Mouse (Mus musculus) embryonic facial prominence, embryonic 14.5 days (tissue): ENCODE measurements at regions not wholly inside any gene's neighbourhood (a gene's known extent, or its start where the extent isn't known, plus 50 kb on each side); places are given as distances from the start of the nearest gene placed in this dataset.
"Not testable (repeated sequence)": the region's sequence is repeated elsewhere in the genome, so short reads cannot be mapped to it uniquely, and the experiment has no call there.

Experiments
- ATAC-seq: fragments of 200-750 bp; cut with Nextera tagmentation; 2 replicates; pipeline ENCODE4 v1.8.0; 2017; ENCODE audit warnings: low read depth, moderate number of reproducible peaks, moderate TSS enrichment
- DNase-seq: peaks from one replicate; pipeline ENCODE4 v3.0.0-alpha.2; 2015; ENCODE audit warnings: low spot score
- H3K27ac ChIP-seq: fragments of 300-500 bp; sonication (generic); replicated peaks from 2 replicates; pipeline ENCODE4 v1.5.1; 2014; ENCODE audit warnings: low read depth, mild to moderate bottlenecking, low read length, moderate library complexity
- H3K27me3 ChIP-seq: fragments of 300-500 bp; sonication (generic); replicated peaks from 2 replicates; pipeline ENCODE4 v1.6.1; 2014; ENCODE audit warnings: low read length; ENCODE audit not compliant: control insufficient read depth, insufficient read depth
- H3K36me3 ChIP-seq: fragments of 300-500 bp; sonication (generic); 2 replicates; pipeline ENCODE4 v1.6.1; 2014; ENCODE audit warnings: low read length, mixed read lengths; ENCODE audit not compliant: control insufficient read depth, insufficient read depth
- H3K4me1 ChIP-seq: fragments of 300-500 bp; sonication (generic); 2 replicates; pipeline ENCODE4 v1.6.1; 2014; ENCODE audit warnings: antibody characterized with exemption, low read length; ENCODE audit not compliant: control insufficient read depth, insufficient read depth
- H3K4me2 ChIP-seq: fragments of 300-500 bp; sonication (generic); 2 replicates; pipeline ENCODE4 v1.6.1; 2014; ENCODE audit warnings: low read depth, mild to moderate bottlenecking, low read length, moderate library complexity, mixed read lengths
- H3K4me3 ChIP-seq: fragments of 300-500 bp; sonication (generic); 2 replicates; pipeline ENCODE4 v1.5.1; 2014; ENCODE audit warnings: low read depth, mild to moderate bottlenecking, low read length
- H3K9ac ChIP-seq: fragments of 300-500 bp; sonication (generic); 2 replicates; pipeline ENCODE4 v1.6.1; 2014; ENCODE audit warnings: low read depth, mild to moderate bottlenecking, low read length, moderate library complexity, mixed read lengths
- H3K9me3 ChIP-seq: fragments of 300-500 bp; sonication (generic); 2 replicates; pipeline ENCODE4 v1.6.1; 2016; ENCODE audit warnings: low read length; ENCODE audit not compliant: control insufficient read depth
- WGBS: fragments of 180-500 bp; shearing (Covaris S2); extraction: QIAGEN DNeasy Blood & Tissue Kit; methylation state at CpG from one replicate; pipeline ENCODE4 v1.1.7; 2014; 5-methylcytosine and 5-hydroxymethylcytosine counted together

- Histone ChIP-seq H3K4me3 (peak overlapping the region; percentile 34), H3K4me2 (peak overlapping the region; percentile 43), H3K36me3 (peaks cover 18% of the 10 kb centered on the region; the same call in 1 of the 2 replicates)
- H3K9ac ChIP-seq, H3K27me3 ChIP-seq, H3K4me1 ChIP-seq, H3K27ac ChIP-seq, H3K9me3 ChIP-seq: not testable (repeated sequence)
- 2% methylated on average over 10 of the region's 48 CpGs for WGBS
- DNase-seq: peak; percentile 92
- peak; percentile 100 for ATAC-seq
Observed at GRCm38 (mm10) chr10:81996742-81997536, 51.0 kb upstream of the Zfp873 start.
